Mouse (Mus musculus) MEL (cell line): ENCODE results near the gene 1700017D01Rik. TPM values are rescaled to one million over a fixed set of nuclear protein-coding genes. Genes with fewer than 3 reads are reported as not detected.

Experiments
- DNase-seq: peaks from one replicate; pipeline ENCODE4 v3.0.0; 2011; ENCODE audit warnings: low read depth, low spot score
- H3K27ac ChIP-seq: 2 replicates; pipeline ENCODE4 v1.5.1; 2012; ENCODE audit warnings: low read depth, mild to moderate bottlenecking, control low read depth, low read length, moderate library complexity; ENCODE audit not compliant: control insufficient read depth
- H3K27me3 ChIP-seq, 2 experiments: fragments of 150-350 bp in 1 of 2; sonication (generic) in 1 of 2; 2 replicates each; pipeline ENCODE4 v1.6.1; 2012; ENCODE audit warnings: low read length in 2 of 2, mild to moderate bottlenecking in 2 of 2, improper control_type of control experiment in 1 of 2, moderate library complexity in 1 of 2; ENCODE audit not compliant: insufficient read depth in 2 of 2, control insufficient read depth in 1 of 2
- H3K36me3 ChIP-seq, 2 experiments: 2 replicates each; pipeline ENCODE4 v1.6.1; 2012 to 2014; ENCODE audit warnings: low read length in 2 of 2, improper control_type of control experiment in 1 of 2, inconsistent platforms in 1 of 2, mild to moderate bottlenecking in 1 of 2; ENCODE audit not compliant: insufficient read depth in 2 of 2, control insufficient read depth in 1 of 2
- H3K4me1 ChIP-seq, 2 experiments: fragments of 150-350 bp in 1 of 2; sonication (generic) in 1 of 2; 2 replicates each; pipeline ENCODE4 v1.6.1; 2012; ENCODE audit warnings: low read length in 2 of 2, improper control_type of control experiment in 1 of 2, mild to moderate bottlenecking in 1 of 2; ENCODE audit not compliant: insufficient read depth in 2 of 2, control insufficient read depth in 1 of 2
- H3K4me3 ChIP-seq, 2 experiments: fragments of 150-350 bp in 1 of 2; sonication (generic) in 1 of 2; 2 replicates each; pipeline ENCODE4 v1.5.1; 2012; ENCODE audit warnings: low read depth in 2 of 2, low read length in 2 of 2, mild to moderate bottlenecking in 2 of 2, moderate library complexity in 2 of 2, control low read depth in 1 of 2, improper control_type of control experiment in 1 of 2; ENCODE audit not compliant: control insufficient read depth in 1 of 2, insufficient read depth in 1 of 2
- H3K79me2 ChIP-seq: 2 replicates; pipeline ENCODE4 v1.6.1; 2012; ENCODE audit warnings: mild to moderate bottlenecking, low read length, moderate library complexity; ENCODE audit not compliant: control insufficient read depth, poor library complexity, insufficient read depth
- H3K9ac ChIP-seq: 2 replicates; pipeline ENCODE4 v1.6.1; 2012; ENCODE audit warnings: low read depth, mild to moderate bottlenecking, control low read depth, low read length, moderate library complexity; ENCODE audit not compliant: control insufficient read depth, poor library complexity, severe bottlenecking
- H3K9me3 ChIP-seq: fragments of 150-350 bp; sonication (generic); replicated peaks from 2 replicates; pipeline ENCODE4 v1.6.1; 2012; ENCODE audit warnings: mild to moderate bottlenecking, low read length, improper control_type of control experiment, moderate library complexity; ENCODE audit not compliant: insufficient read depth
- BHLHE40 ChIP-seq: IDR thresholded peaks from 2 replicates; pipeline ENCODE4 v1.6.1; 2012; ENCODE audit warnings: low read depth, mild to moderate bottlenecking, inconsistent platforms, low read length, improper control_type of control experiment, borderline replicate concordance
- CHD1 ChIP-seq: IDR thresholded peaks from 2 replicates; pipeline ENCODE4 v1.6.1; 2012; ENCODE audit warnings: low read depth, mild to moderate bottlenecking, inconsistent platforms, low read length, improper control_type of control experiment
- CHD2 ChIP-seq: IDR thresholded peaks from 2 replicates; pipeline ENCODE4 v1.6.1; 2011; ENCODE audit warnings: low read length, improper control_type of control experiment
- CTCF ChIP-seq, 3 experiments: IDR thresholded peaks in 2 of 3; conservative IDR thresholded peaks in 1 of 3; 2 replicates each; pipeline ENCODE4 v1.5.1; 2011 to 2012; ENCODE audit warnings: low read length in 3 of 3, low read depth in 2 of 3, mild to moderate bottlenecking in 2 of 3, improper control_type of control experiment in 1 of 3, inconsistent platforms in 1 of 3, mixed read lengths in 1 of 3, moderate library complexity in 1 of 3; ENCODE audit not compliant: control insufficient read depth in 1 of 3, insufficient read depth in 1 of 3, poor library complexity in 1 of 3, severe bottlenecking in 1 of 3
- E2F4 ChIP-seq: IDR thresholded peaks from 2 replicates; pipeline ENCODE4 v1.6.1; 2011; ENCODE audit warnings: low read depth, low read length, improper control_type of control experiment, borderline replicate concordance
- EP300 ChIP-seq, 2 experiments: IDR thresholded peaks; 2 replicates each; pipeline ENCODE4 v1.6.1; 2011; ENCODE audit warnings: improper control_type of control experiment in 2 of 2, low read length in 2 of 2, low read depth in 1 of 2, mild to moderate bottlenecking in 1 of 2
- HCFC1 ChIP-seq: IDR thresholded peaks from 2 replicates; pipeline ENCODE4 v1.6.1; 2012; ENCODE audit warnings: low read depth, mild to moderate bottlenecking, inconsistent platforms, low read length, improper control_type of control experiment, moderate library complexity
- KAT2A ChIP-seq: conservative IDR thresholded peaks from 2 replicates; pipeline ENCODE4 v1.6.1; 2012; ENCODE audit warnings: low read depth, low read length, improper control_type of control experiment, inconsistent platforms
- MAX ChIP-seq: IDR thresholded peaks from 2 replicates; pipeline ENCODE4 v1.6.1; 2011; ENCODE audit warnings: low read length, improper control_type of control experiment
- MEF2A ChIP-seq: IDR thresholded peaks from 2 replicates; pipeline ENCODE4 v1.6.1; 2014; ENCODE audit warnings: low read depth, mild to moderate bottlenecking, inconsistent platforms, low read length, improper control_type of control experiment; ENCODE audit not compliant: poor library complexity, insufficient replicate concordance, severe bottlenecking; ENCODE audit errors: extremely low read depth
- MXI1 ChIP-seq: IDR thresholded peaks from 2 replicates; pipeline ENCODE4 v1.6.1; 2011; ENCODE audit warnings: mild to moderate bottlenecking, low read depth, low read length, improper control_type of control experiment
- MYC ChIP-seq: IDR thresholded peaks from 2 replicates; pipeline ENCODE4 v1.6.1; 2011; ENCODE audit warnings: low read depth, mild to moderate bottlenecking, low read length, improper control_type of control experiment, moderate library complexity
- POLR2A ChIP-seq, 2 experiments: IDR thresholded peaks; 2 replicates each; pipeline ENCODE4 v1.6.1; 2011 to 2012; ENCODE audit warnings: low read length in 2 of 2, mild to moderate bottlenecking in 2 of 2, control low read depth in 1 of 2, improper control_type of control experiment in 1 of 2, low read depth in 1 of 2, moderate library complexity in 1 of 2; ENCODE audit not compliant: control insufficient read depth in 1 of 2, insufficient read depth in 1 of 2, poor library complexity in 1 of 2
- POLR2AphosphoS2 ChIP-seq: IDR thresholded peaks from 2 replicates; pipeline ENCODE4 v1.6.1; 2011; ENCODE audit warnings: low read length, improper control_type of control experiment
- POLR2AphosphoS5 ChIP-seq: IDR thresholded peaks from 2 replicates; pipeline ENCODE4 v1.6.1; 2012; ENCODE audit warnings: low read depth, borderline replicate concordance, mild to moderate bottlenecking, inconsistent platforms, low read length, moderate library complexity, mixed read lengths
- RCOR1 ChIP-seq: IDR thresholded peaks from 2 replicates; pipeline ENCODE4 v1.6.1; 2012; ENCODE audit warnings: low read depth, mild to moderate bottlenecking, inconsistent platforms, low read length, improper control_type of control experiment
- SIN3A ChIP-seq: IDR thresholded peaks from 2 replicates; pipeline ENCODE4 v1.6.1; 2012; ENCODE audit warnings: low read length, improper control_type of control experiment, inconsistent platforms
- SMC3 ChIP-seq: IDR thresholded peaks from 2 replicates; pipeline ENCODE4 v1.6.1; 2011; ENCODE audit warnings: low read depth, low read length, improper control_type of control experiment
- TCF12 ChIP-seq: IDR thresholded peaks from 2 replicates; pipeline ENCODE4 v1.6.1; 2014; ENCODE audit warnings: low read depth, mild to moderate bottlenecking, inconsistent platforms, low read length, improper control_type of control experiment, moderate library complexity
- USF1 ChIP-seq: IDR thresholded peaks from 2 replicates; pipeline ENCODE4 v1.6.1; 2014; ENCODE audit warnings: low read depth, mild to moderate bottlenecking, inconsistent platforms, low read length, improper control_type of control experiment, moderate library complexity
- USF2 ChIP-seq, 2 experiments: IDR thresholded peaks; 2 replicates each; pipeline ENCODE4 v1.6.1; 2011 to 2012; ENCODE audit warnings: improper control_type of control experiment in 2 of 2, low read length in 2 of 2, borderline replicate concordance in 1 of 2, inconsistent platforms in 1 of 2, low read depth in 1 of 2, mild to moderate bottlenecking in 1 of 2; ENCODE audit not compliant: insufficient read depth in 1 of 2
- ZNF384 ChIP-seq: IDR thresholded peaks from 2 replicates; pipeline ENCODE4 v1.6.1; 2012; ENCODE audit warnings: low read depth, mild to moderate bottlenecking, inconsistent platforms, low read length, improper control_type of control experiment
- polyA plus RNA-seq, 2 experiments: library from polyadenylated mRNA; stranded (reverse) in 1 of 2; unstranded in 1 of 2; fragments of >175 nt in 1 of 2; fragments of >200 nt in 1 of 2; gene quantifications; 2 replicates each; pipeline versions ENCODE4 v1.2.1 to v1.2.4; 2012; ENCODE audit warnings: low replicate concordance in 2 of 2, low read depth in 1 of 2; ENCODE audit not compliant: insufficient read length in 2 of 2, insufficient read depth in 1 of 2, missing spikeins in 1 of 2
- total RNA-seq: library from RNA; depleted of rRNA; stranded (reverse); fragments of 300-350 nt; gene quantifications from 2 replicates; pipeline ENCODE4 v1.2.3, GENCODE M21; 2012

The 1700017D01Rik gene
- total and polyA plus RNA-seq, 3 experiments, result not detected

GRCm38 (mm10) chr19:11135336-11135735 lies 4.7 kb upstream of the 1700017D01Rik start:
- Histone ChIP-seq H3K27ac (no peak overlapping the region), H3K9me3 (no peaks in the 10 kb centered on the region), H3K9ac (no peak overlapping the region), H3K27me3 (peaks cover 0 to 2% of the 10 kb centered on the region in 2 experiments; a peak in 1 of 4 replicates), H3K4me3 (no peak overlapping the region), H3K36me3 (no peaks in the 10 kb centered on the region), H3K79me2 (no peaks in the 10 kb centered on the region), H3K4me1 (no peaks in the 10 kb centered on the region)
- DNase-seq, result no peak
- TF ChIP-seq EP300 (IDR thresholded peaks at IDR 0.05; ENCODE audit: low read depth in 1 of 2, low read length in 2 of 2) (no peak), POLR2A (IDR thresholded peaks at IDR 0.05; ENCODE audit: control insufficient read depth in 1 of 2, insufficient read depth in 1 of 2, low read depth in 1 of 2, low read length in 2 of 2, poor library complexity in 1 of 2) (no peak), SIN3A (no peak), CTCF (IDR thresholded peaks at IDR 0.05 in 2 of 3, conservative IDR thresholded peaks at IDR 0.05 in 1 of 3; ENCODE audit: control insufficient read depth in 1 of 3, insufficient read depth in 1 of 3, low read depth in 2 of 3, low read length in 3 of 3, poor library complexity in 1 of 3, severe bottlenecking in 1 of 3) (no peak), CHD2 (no peak), BHLHE40 (no peak), CHD1 (no peak), MEF2A (no peak), POLR2AphosphoS5 (no peak), E2F4 (no peak), RCOR1 (no peak), HCFC1 (no peak), USF2 (IDR thresholded peaks at IDR 0.05; ENCODE audit: borderline replicate concordance in 1 of 2, insufficient read depth in 1 of 2, low read depth in 1 of 2, low read length in 2 of 2) (no peak), MAX (no peak), TCF12 (no peak), ZNF384 (no peak), USF1 (no peak), MXI1 (no peak), POLR2AphosphoS2 (no peak), MYC (no peak)

GRCm38 (mm10) chr19:11134852-11135251 lies 4.2 kb upstream of the 1700017D01Rik start:
- Histone ChIP-seq H3K4me3 (no peak overlapping the region), H3K79me2 (no peaks in the 10 kb centered on the region), H3K9ac (no peak overlapping the region), H3K27me3 (peaks cover 0 to 2% of the 10 kb centered on the region in 2 experiments; a peak in 1 of 4 replicates), H3K36me3 (no peaks in the 10 kb centered on the region), H3K9me3 (no peaks in the 10 kb centered on the region), H3K4me1 (no peaks in the 10 kb centered on the region), H3K27ac (no peak overlapping the region)
- no peak for DNase-seq
- no peak for TF ChIP-seq USF1
- TF ChIP-seq KAT2A, result no peak
- TF ChIP-seq MXI1, result no peak
- no peak for TF ChIP-seq MEF2A
- TF ChIP-seq SMC3, result no peak
- TF ChIP-seq EP300 (IDR thresholded peaks at IDR 0.05; ENCODE audit: low read depth in 1 of 2, low read length in 2 of 2), result no peak
